Mouse (Mus musculus) heart, postnatal 0 days (tissue): ENCODE results near the gene Gm20503. TPM values are rescaled to one million over a fixed set of nuclear protein-coding genes. Genes with fewer than 3 reads are reported as not detected.

Experiments used
- ATAC-seq: fragments of 200-750 bp; cut with Nextera tagmentation; 2 replicates; pipeline ENCODE4 v1.8.0; 2017; ENCODE audit warnings: low read depth, moderate number of reproducible peaks, moderate library complexity; ENCODE audit not compliant: insufficient read depth
- DNase-seq: peaks from one replicate; pipeline ENCODE4 v3.0.0-alpha.2; 2016; ENCODE audit warnings: low spot score
- H3K27ac ChIP-seq: fragments of 300-500 bp; sonication (generic); 2 replicates; pipeline ENCODE4 v1.5.1; 2014; ENCODE audit warnings: low read depth, mild to moderate bottlenecking
- H3K27me3 ChIP-seq: fragments of 300-500 bp; sonication (generic); 2 replicates; pipeline ENCODE4 v1.6.1; 2014; ENCODE audit warnings: low read length, mixed read lengths; ENCODE audit not compliant: control insufficient read depth, insufficient read depth
- H3K36me3 ChIP-seq: fragments of 300-500 bp; sonication (generic); replicated peaks from 2 replicates; pipeline ENCODE4 v1.6.1; 2014; ENCODE audit warnings: low read length, mixed read lengths; ENCODE audit not compliant: control insufficient read depth, insufficient read depth
- H3K4me1 ChIP-seq: fragments of 300-500 bp; sonication (generic); 2 replicates; pipeline ENCODE4 v1.6.1; 2014; ENCODE audit warnings: antibody characterized with exemption; ENCODE audit not compliant: control insufficient read depth, insufficient read depth
- H3K4me2 ChIP-seq: fragments of 300-500 bp; sonication (generic); 2 replicates; pipeline ENCODE4 v1.6.1; 2014; ENCODE audit warnings: low read depth, mild to moderate bottlenecking, low read length, moderate library complexity
- H3K4me3 ChIP-seq: fragments of 300-500 bp; sonication (generic); 2 replicates; pipeline ENCODE4 v1.5.1; 2014; ENCODE audit warnings: low read depth, low read length
- H3K9ac ChIP-seq: fragments of 300-500 bp; sonication (generic); replicated peaks from 2 replicates; pipeline ENCODE4 v1.6.1; 2014; ENCODE audit warnings: low read depth, low read length, mixed read lengths
- H3K9me3 ChIP-seq: fragments of 300-500 bp; sonication (generic); replicated peaks from 2 replicates; pipeline ENCODE4 v1.6.1; 2016; ENCODE audit warnings: low read length; ENCODE audit not compliant: control insufficient read depth
- CTCF ChIP-seq: IDR thresholded peaks from 2 replicates; pipeline ENCODE4 v1.5.1; 2016; ENCODE audit warnings: antibody characterized with exemption, control low read depth, low read depth
- EP300 ChIP-seq: IDR thresholded peaks from 2 replicates; pipeline ENCODE4 v1.6.1; 2016; ENCODE audit warnings: antibody characterized with exemption, low read depth
- WGBS: fragments of 180-500 bp; shearing (Covaris S2); extraction: QIAGEN DNeasy Blood & Tissue Kit; methylation state at CpG from one replicate; pipeline ENCODE4 v1.1.7; 2014; 5-methylcytosine and 5-hydroxymethylcytosine counted together
- polyA plus RNA-seq: library from polyadenylated mRNA; unstranded; fragments of >200 nt; fragmentation: Nextera tagmentation; extraction: Ambion mirVana; gene quantifications from 2 replicates; pipeline ENCODE4 v1.2.1, GENCODE M21; 2015
- total RNA-seq: library from RNA; depleted of rRNA; stranded (reverse); fragments of >200 nt; gene quantifications from 2 replicates; pipeline ENCODE4 v1.2.3, GENCODE M21; 2014; ENCODE audit warnings: low replicate concordance

Gene Gm20503
- total and polyA plus RNA-seq, 2 experiments from 2014 or later: 19.8 TPM; not detected in 1

DNA sequence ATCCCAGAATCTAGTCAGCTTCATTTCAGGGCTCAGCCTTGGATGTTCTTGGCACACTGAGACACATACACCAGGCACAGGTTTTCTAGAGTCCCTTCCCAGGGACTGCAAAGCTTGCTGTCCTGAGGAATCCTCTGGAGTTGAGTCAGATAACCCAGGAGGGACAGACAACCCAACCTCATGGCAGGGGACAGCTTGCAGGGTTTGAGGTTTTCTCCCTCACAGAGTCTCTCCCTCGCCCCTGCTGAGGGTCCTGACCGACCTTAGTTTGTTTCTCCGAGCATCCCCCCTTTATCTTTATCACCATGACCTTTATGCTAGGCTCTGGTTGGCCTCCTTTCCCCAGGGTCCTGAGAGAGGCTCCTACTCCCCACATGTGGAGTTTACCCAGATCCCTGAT, 34.5 kb downstream of the Gm20503 start:
- H3K4me1 ChIP-seq: no peaks in the 10 kb centered on the region
- TF ChIP-seq EP300 (no peak), CTCF (no peak)
- H3K9ac ChIP-seq: no peak overlapping the region
- H3K27me3 ChIP-seq: no peaks in the 10 kb centered on the region
- WGBS: 70% methylated on average over 3 of the region's 3 CpGs
- H3K4me3 ChIP-seq: no peak overlapping the region
- no peak overlapping the region for H3K27ac ChIP-seq
- ATAC-seq (no peak), DNase-seq (no peak)
- H3K36me3 ChIP-seq: 0 out of 2 replicates have a peak, but pooled peaks cover 6% of the 10 kb centered on the region
- H3K9me3 ChIP-seq: no peaks in the 10 kb centered on the region
- no peak overlapping the region for H3K4me2 ChIP-seq

DNA sequence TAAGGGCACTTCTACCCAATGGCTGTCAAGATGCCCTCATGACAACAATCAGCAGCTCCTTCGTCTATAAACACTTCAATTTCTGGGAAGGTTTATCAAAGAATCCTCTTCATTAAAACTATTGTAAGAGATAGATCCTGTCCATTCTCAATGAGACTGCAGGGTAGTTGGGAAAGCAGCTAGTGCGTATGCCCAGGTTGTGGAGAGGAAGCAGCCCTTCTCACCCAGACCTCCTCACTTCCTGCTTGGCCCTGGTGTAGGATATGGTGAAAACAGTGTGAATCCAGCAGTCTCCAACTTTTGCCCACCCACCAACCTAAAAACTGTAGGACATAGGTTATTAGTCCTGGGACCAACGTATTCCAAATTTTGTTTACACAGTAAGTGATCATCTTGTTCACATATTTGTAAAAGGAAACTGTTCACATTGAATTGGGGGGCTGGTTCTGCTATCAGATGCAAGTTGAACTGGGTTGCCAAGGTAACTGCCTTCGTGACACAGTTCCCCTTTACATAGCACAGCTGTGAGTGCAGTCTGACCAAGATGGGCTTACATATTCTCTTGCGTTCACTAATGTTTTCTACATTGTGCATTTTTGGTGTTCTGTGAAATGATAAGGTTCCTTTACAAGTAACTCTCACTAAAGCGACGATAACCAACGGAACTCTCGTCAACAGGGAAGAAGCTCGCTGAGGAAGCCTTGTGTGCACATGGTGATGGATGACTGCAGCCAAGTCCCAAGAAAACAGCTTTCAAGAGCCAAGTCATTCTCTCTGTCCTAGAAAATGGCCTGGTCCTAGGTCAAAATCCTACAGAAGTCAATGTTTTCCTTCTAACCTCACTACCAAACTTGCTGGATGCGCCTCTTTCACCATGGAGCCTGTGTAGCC, 37.6 kb downstream of the Gm20503 start:
- Histone ChIP-seq H3K27me3 (no peaks in the 10 kb centered on the region), H3K4me2 (no peak overlapping the region), H3K27ac (no peak overlapping the region), H3K4me1 (no peaks in the 10 kb centered on the region), H3K9ac (no peak overlapping the region), H3K4me3 (no peak overlapping the region), H3K9me3 (no peaks in the 10 kb centered on the region), H3K36me3 (0 out of 2 replicates have a peak, but pooled peaks cover 6% of the 10 kb centered on the region)
- WGBS: 80% methylated on average over 11 of the region's 11 CpGs
- no peak for DNase-seq
- no peak for TF ChIP-seq EP300
- TF ChIP-seq CTCF: no peak
- ATAC-seq: no peak

DNA sequence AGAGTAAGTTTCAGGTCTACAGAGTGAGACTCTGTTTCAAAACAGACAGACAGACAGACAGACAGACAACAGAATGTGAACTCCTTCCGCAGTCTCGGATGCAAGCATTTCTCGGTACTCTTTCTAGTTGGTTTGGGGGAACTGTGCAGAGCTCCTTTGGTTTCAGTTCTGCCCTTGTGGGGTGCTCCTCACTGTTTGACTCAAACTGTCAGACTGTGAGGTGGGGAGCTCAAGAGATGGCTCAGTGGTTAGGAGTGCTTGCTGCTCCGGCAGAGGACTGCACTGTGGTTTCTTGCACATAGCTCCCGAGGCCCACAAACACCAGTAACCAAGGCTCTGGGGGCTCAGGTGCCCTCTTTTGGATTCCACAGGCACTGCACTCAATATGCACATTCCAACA, 40.1 kb downstream of the Gm20503 start:
- Histone ChIP-seq H3K4me3 (no peak overlapping the region), H3K9ac (no peak overlapping the region), H3K27ac (no peak overlapping the region), H3K36me3 (0 out of 2 replicates have a peak, but pooled peaks cover 6% of the 10 kb centered on the region), H3K4me2 (no peak overlapping the region), H3K4me1 (no peaks in the 10 kb centered on the region), H3K9me3 (no peaks in the 10 kb centered on the region), H3K27me3 (no peaks in the 10 kb centered on the region)
- no peak for ATAC-seq
- 90% methylated on average over 5 of the region's 5 CpGs for WGBS
- no peak for TF ChIP-seq CTCF
- no peak for TF ChIP-seq EP300
- no peak for DNase-seq

DNA sequence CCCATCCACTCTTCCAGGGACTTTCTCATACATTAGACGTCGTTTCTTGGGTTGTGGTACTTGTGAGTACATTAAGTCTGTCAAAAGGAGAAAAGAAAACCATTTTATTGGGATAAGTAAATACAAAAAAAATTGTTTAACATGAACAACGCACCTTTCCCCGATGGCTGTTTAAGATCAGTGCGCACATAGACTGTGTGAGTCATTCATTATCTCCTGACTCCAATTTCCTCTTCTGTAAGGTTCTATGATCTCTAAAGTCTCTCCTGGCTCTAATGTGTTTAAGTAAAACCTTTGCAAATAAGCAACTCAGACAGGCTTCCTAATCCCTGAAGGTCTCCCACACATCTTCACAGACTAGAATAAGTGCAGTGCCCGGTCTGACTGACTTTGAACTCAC, 40.9 kb downstream of the Gm20503 start:
- no peaks in the 10 kb centered on the region for H3K27me3 ChIP-seq
- no peak overlapping the region for H3K4me3 ChIP-seq

DNA sequence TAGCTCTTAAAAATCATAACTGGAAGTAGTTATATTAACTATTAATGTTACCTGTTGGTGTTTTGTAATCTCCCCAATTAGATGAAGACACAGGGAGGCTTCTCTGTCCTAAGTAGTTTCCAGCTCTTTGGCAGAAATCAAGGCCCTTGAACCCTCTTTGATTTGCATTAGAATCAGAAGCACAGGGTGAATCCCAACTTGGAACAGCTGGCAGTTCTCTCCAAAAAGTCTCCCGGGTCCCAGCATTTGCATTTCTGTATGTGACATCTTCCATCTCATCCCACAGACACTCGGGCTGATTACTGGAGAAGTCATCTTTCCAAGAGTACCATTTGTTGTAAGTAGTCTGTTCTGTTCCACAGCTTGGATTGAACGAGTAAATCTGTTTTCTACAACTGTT, 44.2 kb downstream of the Gm20503 start:
- DNase-seq (no peak), ATAC-seq (no peak)
- TF ChIP-seq EP300: no peak
- TF ChIP-seq CTCF: no peak
- H3K27me3 ChIP-seq: no peaks in the 10 kb centered on the region
- H3K4me3 ChIP-seq: no peak overlapping the region
- no peaks in the 10 kb centered on the region for H3K4me1 ChIP-seq
- no peaks in the 10 kb centered on the region for H3K36me3 ChIP-seq
- no peak overlapping the region for H3K4me2 ChIP-seq
- H3K9me3 ChIP-seq: no peaks in the 10 kb centered on the region
- 49% methylated on average over 3 of the region's 3 CpGs for WGBS
- H3K9ac ChIP-seq: no peak overlapping the region
- H3K27ac ChIP-seq: no peak overlapping the region

More for the DNA sequence above, 40.9 kb downstream of the Gm20503 start:
- ATAC-seq: no peak
- H3K36me3 ChIP-seq: 0 out of 2 replicates have a peak, but pooled peaks cover 6% of the 10 kb centered on the region
- TF ChIP-seq EP300 (no peak), CTCF (no peak)
- H3K9me3 ChIP-seq: no peaks in the 10 kb centered on the region
- H3K9ac ChIP-seq: no peak overlapping the region
- no peaks in the 10 kb centered on the region for H3K4me1 ChIP-seq
- no peak for DNase-seq
- H3K4me2 ChIP-seq: no peak overlapping the region
- WGBS: 89% methylated on average over 6 of the region's 6 CpGs
- H3K27ac ChIP-seq: no peak overlapping the region
